Mouse (Mus musculus) adrenal gland, postnatal 36 days (tissue): Measurements from ENCODE around the gene Fam193a. TPM values are rescaled to one million over a fixed set of nuclear protein-coding genes. Genes with fewer than 3 reads are reported as not detected.

Source experiments
- DNase-seq, 2 experiments: peaks; one replicate each; pipeline ENCODE4 v3.0.0; 2021; ENCODE audit warnings: mixed read lengths in 1 of 2
- total RNA-seq, 2 experiments: library from RNA; stranded (reverse); gene quantifications; 2 replicates each; pipeline ENCODE4 v1.2.3; 2021

Gene Fam193a
- total RNA-seq, 2 experiments from 2014 or later: 26.9 to 33.5 TPM

GRCm38 (mm10) chr5:34461841-34462240 is 92.1 kb downstream of the Fam193a start:
- no peak for DNase-seq

- DNase-seq: peak; percentile 33 to 44
These were observed 96.3 kb downstream of the Fam193a start for GRCm38 (mm10) chr5:34466079-34466478.

- no peak for DNase-seq
These were observed 96.9 kb downstream of the Fam193a start for GRCm38 (mm10) chr5:34466648-34467047.

GRCm38 (mm10) chr5:34468039-34468775 is 98.5 kb downstream of the Fam193a start:
- DNase-seq: no peak

GRCm38 (mm10) chr5:34480926-34481325 is 111.2 kb downstream of the Fam193a start:
- no peak for DNase-seq

GRCm38 (mm10) chr5:34485731-34486130 is 116.0 kb downstream of the Fam193a start:
- no peak for DNase-seq

GRCm38 (mm10) chr5:34487320-34488090 is 117.8 kb downstream of the Fam193a start:
- DNase-seq: no peak

GRCm38 (mm10) chr5:34488741-34489417 is 119.1 kb downstream of the Fam193a start:
- no peak for DNase-seq

- DNase-seq: no peak
These were observed 119.7 kb downstream of the Fam193a start for GRCm38 (mm10) chr5:34489418-34489787.

GRCm38 (mm10) chr5:34496745-34497144 is 127.0 kb downstream of the Fam193a start:
- DNase-seq: no peak

GRCm38 (mm10) chr5:34500886-34501285 is 131.2 kb downstream of the Fam193a start:
- DNase-seq: no peak

- peak in 1 of 2 experiments; percentile 26 for DNase-seq
These were observed 131.9 kb downstream of the Fam193a start for GRCm38 (mm10) chr5:34501588-34501987.

GRCm38 (mm10) chr5:34502411-34502810 is 132.7 kb downstream of the Fam193a start:
- no peak for DNase-seq

GRCm38 (mm10) chr5:34502821-34503220 is 133.1 kb downstream of the Fam193a start:
- DNase-seq: no peak

- DNase-seq: no peak
These were observed 142.8 kb downstream of the Fam193a start for GRCm38 (mm10) chr5:34512486-34512885.

GRCm38 (mm10) chr5:34513466-34514217 is 143.9 kb downstream of the Fam193a start, which contains the start of gene Tnip2:
TSS of gene Tnip2 (minus strand) at chr5:34513991.
- DNase-seq: peak; percentile 98 to 99

GRCm38 (mm10) chr5:34514218-34514566 is 144.5 kb downstream of the Fam193a start:
- no peak for DNase-seq

GRCm38 (mm10) chr5:34515096-34515495 is 145.4 kb downstream of the Fam193a start:
- no peak for DNase-seq

- peak; percentile 89 to 90 for DNase-seq
These were observed 148.2 kb downstream of the Fam193a start for GRCm38 (mm10) chr5:34517913-34518312.

GRCm38 (mm10) chr5:34519389-34519910 is 149.7 kb downstream of the Fam193a start:
- no peak for DNase-seq

- no peak for DNase-seq
These were observed 150.9 kb downstream of the Fam193a start for GRCm38 (mm10) chr5:34520458-34521209.
